Comparison of ENCODE assay signal across 8 mouse cellular contexts in genomic region chr3:101130526-101130925, GRCm38 (mm10). TPM values are rescaled to one million over a fixed set of nuclear protein-coding genes. Genes with fewer than 3 reads are reported as not detected.
DNase-seq lines count a peak whose midpoint lies in the region; ATAC-seq lines count a peak whose summit lies in the region.
"Had no signal": no experiment of that assay in that cellular context is flagged by ENCODE, and none has a peak within 500 bp of the region (broad histone marks: within the 10 kb centered on the region; RNA-seq: fewer than 3 reads in every experiment).

No protein-coding gene starts in this region.

- peak overlapping the region; percentile 38; the same call in 1 of the 2 replicates for H3K9ac ChIP-seq in heart, embryonic 14.5 days (ENCODE audit: low read length)
- no peak overlapping the region for H3K9ac ChIP-seq in limb, embryonic 11.5 days (ENCODE audit: low read length)
- H3K9ac ChIP-seq in midbrain, embryonic 16.5 days (ENCODE audit: low read depth, low read length) = no peak overlapping the region

- no peak overlapping the region for H3K27ac ChIP-seq in heart, embryonic 14.5 days (replicated peaks in 1 of 2; ENCODE audit: control insufficient read depth in 1 of 2, insufficient read depth in 1 of 2, low read depth in 2 of 2, low read length in 2 of 2)
- no peak overlapping the region for H3K27ac ChIP-seq in limb, embryonic 11.5 days (replicated peaks; ENCODE audit: low read depth, low read length)
- no peak overlapping the region for H3K27ac ChIP-seq in midbrain, embryonic 16.5 days (ENCODE audit: low read length)

- no peaks in the 10 kb centered on the region for H3K27me3 ChIP-seq in heart, embryonic 14.5 days (ENCODE audit: control insufficient read depth, insufficient read depth, low read length)
- H3K27me3 ChIP-seq in limb, embryonic 11.5 days (ENCODE audit: control insufficient read depth, insufficient read depth, low read length) = no peaks in the 10 kb centered on the region
- no peaks in the 10 kb centered on the region for H3K27me3 ChIP-seq in midbrain, embryonic 16.5 days (ENCODE audit: control insufficient read depth, insufficient read depth, low read depth, low read length)

- H3K4me1 ChIP-seq in heart, embryonic 14.5 days (ENCODE audit: control insufficient read depth in 2 of 2, insufficient read depth in 2 of 2, low read length in 2 of 2) = peaks cover 7 to 9% of the 10 kb centered on the region in 2 experiments; a peak in 2 of 4 replicates
- H3K4me1 ChIP-seq in limb, embryonic 11.5 days (ENCODE audit: control insufficient read depth, insufficient read depth, low read length) = peaks cover 9% of the 10 kb centered on the region
- H3K4me1 ChIP-seq in midbrain, embryonic 16.5 days (ENCODE audit: control insufficient read depth, insufficient read depth, low read length) = no peaks in the 10 kb centered on the region

- DNase-seq in MN1 (ENCODE audit: low spot score) = peak; percentile 56
- peak; percentile 87 for DNase-seq in embryo, embryonic 10 days (ENCODE audit: low spot score)
- DNase-seq in limb, embryonic 11.5 days (ENCODE audit: low spot score) = peak; percentile 86
- DNase-seq in layer of hippocampus, adult 8-10 months (ENCODE audit: low spot score in 2 of 2) = no peak
- no peak for DNase-seq in layer of hippocampus, adult 11-12 months (ENCODE audit: low spot score)

- H3K36me3 ChIP-seq in heart, embryonic 14.5 days (ENCODE audit: control insufficient read depth, insufficient read depth, low read length) = no peaks in the 10 kb centered on the region
- no peaks in the 10 kb centered on the region for H3K36me3 ChIP-seq in limb, embryonic 11.5 days (ENCODE audit: control insufficient read depth, insufficient read depth, low read length)
- no peaks in the 10 kb centered on the region for H3K36me3 ChIP-seq in midbrain, embryonic 16.5 days (ENCODE audit: control insufficient read depth, insufficient read depth, low read length)

- H3K4me3 ChIP-seq in heart, embryonic 14.5 days (ENCODE audit: control insufficient read depth in 1 of 2, insufficient read depth in 1 of 2, low read depth in 1 of 2, low read length in 2 of 2) = peak overlapping the region; percentile 12 to 18; a peak in 1 of 4 replicates
- no peak overlapping the region for H3K4me3 ChIP-seq in limb, embryonic 11.5 days (ENCODE audit: low read depth, low read length)
- H3K4me3 ChIP-seq in midbrain, embryonic 16.5 days (ENCODE audit: low read depth, low read length) = no peak overlapping the region
- H3K4me3 ChIP-seq: erythroblast, embryonic 14.5 days had no signal

- WGBS in heart, embryonic 14.5 days = 0% methylated on average over 11 of the region's 11 CpGs
- 0% methylated on average over 11 of the region's 11 CpGs for WGBS in limb, embryonic 11.5 days
- WGBS in midbrain, embryonic 16.5 days = 4% methylated on average over 11 of the region's 11 CpGs

- ATAC-seq in heart, embryonic 14.5 days (ENCODE audit: insufficient number of reproducible peaks, insufficient read depth, low FRiP score, low read depth) = no peak; the same call in 1 of the 2 replicates
- 0 out of 2 replicates have a peak, but pooled peaks have one; percentile 82 for ATAC-seq in limb, embryonic 11.5 days (ENCODE audit: insufficient number of reproducible peaks, low FRiP score, low TSS enrichment, low read depth)
- ATAC-seq in midbrain, embryonic 16.5 days = no peak

- H3K9me3 ChIP-seq in heart, embryonic 14.5 days (ENCODE audit: control insufficient read depth, low read length) = no peaks in the 10 kb centered on the region
- no peaks in the 10 kb centered on the region for H3K9me3 ChIP-seq in limb, embryonic 11.5 days (ENCODE audit: control insufficient read depth, low read length)
- no peaks in the 10 kb centered on the region for H3K9me3 ChIP-seq in midbrain, embryonic 16.5 days (replicated peaks; ENCODE audit: control insufficient read depth, low read length, poor library complexity, severe bottlenecking)

- H3K4me2 ChIP-seq in heart, embryonic 14.5 days (ENCODE audit: low read length) = peak overlapping the region; percentile 54
- peak overlapping the region; percentile 34; the same call in 1 of the 2 replicates for H3K4me2 ChIP-seq in limb, embryonic 11.5 days (ENCODE audit: low read depth, severe bottlenecking)
- peak overlapping the region; percentile 7; the same call in 1 of the 2 replicates for H3K4me2 ChIP-seq in midbrain, embryonic 16.5 days (ENCODE audit: low read length)

RNA-seq across cellular contexts. Expression of gene Ptgfrn, which starts 20.4 kb away (rescaled TPM):
- polyA plus RNA-seq in heart, embryonic 14.5 days (2014; fragmentation: Nextera tagmentation; extraction: Ambion mirVana) = 10.0 and 10.2 TPM in 2 replicates
- 6.4 and 6.6 TPM in 2 replicates for polyA plus RNA-seq in limb, embryonic 11.5 days (2014; fragmentation: Nextera tagmentation; extraction: Ambion mirVana)
- 2.6 and 2.9 TPM in 2 replicates for polyA plus RNA-seq in midbrain, embryonic 16.5 days (2015; fragmentation: Nextera tagmentation; extraction: Ambion mirVana)
- total RNA-seq in layer of hippocampus, adult 8-10 months (2022) = 10 to 100 TPM; 10.8 to 14.7 (median 12.3) TPM
- polyA plus RNA-seq: erythroblast, embryonic 14.5 days had no signal

Comparison
In these comparisons a context has a peak if more than half of its experiments do, and no peak if none do; other contexts are left out.
1. DNase-seq: peak in MN1 (single experiment), embryo, embryonic 10 days (single experiment) and limb, embryonic 11.5 days (single experiment); none in layer of hippocampus, adult 8-10 months (0 of 2) and layer of hippocampus, adult 11-12 months (single experiment).
2. H3K4me3 ChIP-seq: peak in heart, embryonic 14.5 days (2 of 2); none in limb, embryonic 11.5 days (single experiment) and midbrain, embryonic 16.5 days (single experiment).
3. Peak in every context shown above with its lines, with median percentiles within 50 percentile points of each other: H3K4me2 ChIP-seq.